Mouse (Mus musculus) heart, adult 18-20 months (tissue): ENCODE results near the gene Il2ra. TPM values are rescaled to one million over a fixed set of nuclear protein-coding genes. Genes with fewer than 3 reads are reported as not detected.

Experiments
- DNase-seq, 2 experiments: peaks; one replicate each; pipeline ENCODE4 v3.0.0; 2021 to 2022; ENCODE audit warnings: mixed read lengths in 1 of 2
- total RNA-seq, 2 experiments: library from RNA; stranded (reverse); gene quantifications; 2 replicates each; pipeline ENCODE4 v1.2.3; 2021

The Il2ra gene
- total RNA-seq, 2 experiments from 2014 or later, result 0.62 to 1.2 TPM

- peak; percentile 92 to 94 for DNase-seq
These were observed 62.8 kb downstream of the Il2ra start, which contains the start of gene Il15ra for GRCm38 (mm10) chr2:11705201-11706025. Gene Il15ra (plus strand): TSS chr2:11705290.

- DNase-seq, result peak; percentile 18 to 45
These were observed 63.6 kb downstream of the Il2ra start for GRCm38 (mm10) chr2:11706030-11706745.

- DNase-seq, result peak; percentile 34 to 44
These were observed 64.1 kb downstream of the Il2ra start for GRCm38 (mm10) chr2:11706746-11707065.

- DNase-seq, result peak; percentile 41 to 59
These were observed 65.9 kb downstream of the Il2ra start for GRCm38 (mm10) chr2:11708538-11708937.

GRCm38 (mm10) chr2:11710101-11710500 lies 67.5 kb downstream of the Il2ra start:
- DNase-seq, result peak in 1 of 2 experiments; percentile 59

- DNase-seq, result peak; percentile 33 to 54
These were observed 69.9 kb downstream of the Il2ra start for GRCm38 (mm10) chr2:11712483-11712990.

- no peak for DNase-seq
These were observed 70.4 kb downstream of the Il2ra start for GRCm38 (mm10) chr2:11713021-11713420.

- no peak for DNase-seq
These were observed 71.9 kb downstream of the Il2ra start for GRCm38 (mm10) chr2:11714535-11714934.

GRCm38 (mm10) chr2:11718573-11718972 lies 76.0 kb downstream of the Il2ra start:
- no peak for DNase-seq

GRCm38 (mm10) chr2:11722564-11722963 lies 80.0 kb downstream of the Il2ra start:
- no peak for DNase-seq

- DNase-seq, result no peak
These were observed 85.0 kb downstream of the Il2ra start for GRCm38 (mm10) chr2:11727574-11727973.

GRCm38 (mm10) chr2:11729091-11729490 lies 86.5 kb downstream of the Il2ra start:
- no peak for DNase-seq

- DNase-seq, result no peak
These were observed 90.4 kb downstream of the Il2ra start for GRCm38 (mm10) chr2:11732978-11733377.

GRCm38 (mm10) chr2:11735853-11736252 lies 93.2 kb downstream of the Il2ra start:
- no peak for DNase-seq

GRCm38 (mm10) chr2:11738794-11739193 lies 96.2 kb downstream of the Il2ra start:
- no peak for DNase-seq

- DNase-seq, result peak in 1 of 2 experiments; percentile 4
These were observed 97.0 kb downstream of the Il2ra start for GRCm38 (mm10) chr2:11739516-11740051.

Other genes starting within 250 kb of the Il2ra start
- gene Pfkfb3, start 88.7 kb upstream of the Il2ra start, total RNA-seq, result 10 to 100 TPM; 11.3 to 23.2 TPM
- gene Rbm17, start 38.7 kb upstream of the Il2ra start, total RNA-seq, result 10 to 100 TPM; 56.4 to 64.0 TPM
- not detected for gene Gm17490, start 16.5 kb upstream of the Il2ra start, total RNA-seq
- gene Il15ra, start 62.5 kb downstream of the Il2ra start, total RNA-seq, result 10 to 100 TPM; 29.6 to 30.6 TPM
- gene Fbh1, start 134.8 kb downstream of the Il2ra start, total RNA-seq, result 10 to 100 TPM; 64.8 to 66.2 TPM
- 10 to 100 TPM; 15.3 to 16.7 TPM for gene Ankrd16, start 135.1 kb downstream of the Il2ra start, total RNA-seq